In the genomic region with DNA sequence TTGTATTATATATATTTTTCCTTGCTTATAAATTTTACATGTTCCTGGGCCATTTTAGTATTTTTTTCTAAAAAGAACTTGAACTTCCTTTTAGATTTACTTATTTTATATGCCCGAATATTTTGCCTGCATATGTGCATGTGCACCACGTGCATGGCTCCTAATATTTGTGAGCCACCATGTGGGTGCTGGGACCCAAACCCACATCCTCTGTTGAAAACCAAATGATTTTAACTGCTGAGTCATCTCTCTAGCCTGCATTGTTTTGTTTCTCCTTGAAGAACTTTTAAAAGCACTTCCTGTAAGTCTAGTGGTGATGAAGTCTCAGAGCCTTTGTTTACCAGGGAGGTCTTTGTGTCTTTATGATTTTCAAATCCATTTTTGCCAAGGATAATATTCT, we compare ENCODE assay signal across 27 mouse cellular contexts.
DNase-seq lines count a peak whose midpoint lies in the region; ATAC-seq lines count a peak whose summit lies in the region.
"Had no signal": no experiment of that assay in that cellular context is flagged by ENCODE, and none has a peak within 500 bp of the region (broad histone marks: within the 10 kb centered on the region; RNA-seq: fewer than 3 reads in every experiment).

No protein-coding gene starts in this region.

- no peak overlapping the region for H3K9ac ChIP-seq in intestine, embryonic 16.5 days (ENCODE audit: low read depth, low read length)
- H3K9ac ChIP-seq in forebrain, embryonic 14.5 days (ENCODE audit: low read length), result no peak overlapping the region
- H3K9ac ChIP-seq: embryonic facial prominence, embryonic 13.5 days; forebrain, postnatal 0 days; heart, embryonic 15.5 days; liver, embryonic 12.5 days; liver, postnatal 0 days; midbrain, embryonic 13.5 days; neural tube, embryonic 15.5 days had no signal

- H3K27ac ChIP-seq in intestine, embryonic 16.5 days (ENCODE audit: low read length), result no peak overlapping the region
- H3K27ac ChIP-seq in forebrain, embryonic 14.5 days (ENCODE audit: low read depth, low read length), result no peak overlapping the region
- H3K27ac ChIP-seq: embryonic facial prominence, embryonic 13.5 days; forebrain, embryonic 10.5 days; heart, embryonic 10.5 days; heart, embryonic 15.5 days; liver, embryonic 12.5 days; midbrain, embryonic 13.5 days; neural tube, embryonic 15.5 days had no signal

- H3K9me3 ChIP-seq in intestine, embryonic 16.5 days (ENCODE audit: control insufficient read depth, low read length), result no peaks in the 10 kb centered on the region
- no peaks in the 10 kb centered on the region for H3K9me3 ChIP-seq in forebrain, embryonic 14.5 days (replicated peaks; ENCODE audit: control insufficient read depth, low read length)
- H3K9me3 ChIP-seq: embryonic facial prominence, embryonic 13.5 days; forebrain, embryonic 10.5 days; heart, embryonic 10.5 days; heart, embryonic 15.5 days; liver, embryonic 12.5 days; midbrain, embryonic 13.5 days; neural tube, embryonic 15.5 days had no signal

- no peaks in the 10 kb centered on the region for H3K36me3 ChIP-seq in intestine, embryonic 16.5 days (ENCODE audit: control insufficient read depth, insufficient read depth, low read length)
- H3K36me3 ChIP-seq in forebrain, embryonic 14.5 days (ENCODE audit: control insufficient read depth, insufficient read depth, low read length), result no peaks in the 10 kb centered on the region
- H3K36me3 ChIP-seq: embryonic facial prominence, embryonic 13.5 days; forebrain, embryonic 10.5 days; heart, embryonic 10.5 days; heart, embryonic 15.5 days; liver, embryonic 12.5 days; midbrain, embryonic 13.5 days; neural tube, embryonic 15.5 days had no signal

- no peak overlapping the region for H3K4me2 ChIP-seq in intestine, embryonic 16.5 days (ENCODE audit: low read depth, low read length)
- H3K4me2 ChIP-seq in forebrain, embryonic 14.5 days (ENCODE audit: low read length), result no peak overlapping the region
- H3K4me2 ChIP-seq: embryonic facial prominence, embryonic 13.5 days; heart, embryonic 15.5 days; liver, embryonic 12.5 days; midbrain, embryonic 13.5 days; neural tube, embryonic 15.5 days had no signal

- no peaks in the 10 kb centered on the region for H3K4me1 ChIP-seq in intestine, embryonic 16.5 days (ENCODE audit: control insufficient read depth, insufficient read depth, low read length)
- no peaks in the 10 kb centered on the region for H3K4me1 ChIP-seq in forebrain, embryonic 14.5 days (ENCODE audit: control insufficient read depth, insufficient read depth, low read length)
- H3K4me1 ChIP-seq: embryonic facial prominence, embryonic 13.5 days; forebrain, embryonic 10.5 days; heart, embryonic 10.5 days; heart, embryonic 15.5 days; liver, embryonic 12.5 days; midbrain, embryonic 13.5 days; neural tube, embryonic 15.5 days had no signal

- DNase-seq in A20 (ENCODE audit: low read depth, low spot score), result peak; percentile 7
- DNase-seq in CD4-positive, CD25-positive, alpha-beta regulatory T cell, adult 2 months (ENCODE audit: low read depth, low spot score), result peak; percentile 6
- DNase-seq in forebrain, embryonic 14.5 days (ENCODE audit: low spot score), result no peak
- no peak for DNase-seq in yolk sac, embryonic 10.5 days (ENCODE audit: low spot score)
- DNase-seq: adrenal gland, adult 2 months; cerebellum, adult 8-10 months; cerebellum, postnatal 36 days; embryo, embryonic 11 days; forebrain, postnatal 0 days; gastrocnemius, postnatal 10 days; kidney, adult 11 months; kidney, postnatal 14 days; liver, postnatal 0 days; lung, postnatal 4 days; retina, postnatal 1 day; right cerebral cortex, postnatal 14 days had no signal

- no peak overlapping the region for H3K4me3 ChIP-seq in intestine, embryonic 16.5 days (ENCODE audit: low read length)
- H3K4me3 ChIP-seq in forebrain, embryonic 14.5 days (ENCODE audit: low read depth, low read length), result no peak overlapping the region
- H3K4me3 ChIP-seq: embryonic facial prominence, embryonic 13.5 days; forebrain, embryonic 10.5 days; heart, embryonic 10.5 days; heart, embryonic 15.5 days; liver, embryonic 12.5 days; midbrain, embryonic 13.5 days; neural tube, embryonic 15.5 days had no signal

- 87% methylated on average over 2 of the region's 2 CpGs for WGBS in intestine, embryonic 16.5 days
- 92% methylated on average over 2 of the region's 2 CpGs for WGBS in forebrain, embryonic 14.5 days

- peak; percentile 32 for ATAC-seq in activated CD4-positive, CD25-positive, alpha-beta regulatory T cell, adult 4 months
- peak; percentile 42; the same call in 1 of the 2 replicates for ATAC-seq in megakaryocyte progenitor cell, adult 5-6 weeks (replicated peaks; ENCODE audit: poor library complexity)
- ATAC-seq in intestine, embryonic 16.5 days, result no peak
- no peak for ATAC-seq in forebrain, embryonic 14.5 days
- ATAC-seq: forebrain, postnatal 0 days; hindbrain, embryonic 16.5 days; liver, embryonic 12.5 days; liver, postnatal 0 days; midbrain, embryonic 13.5 days had no signal

- H3K27me3 ChIP-seq in intestine, embryonic 16.5 days (replicated peaks; ENCODE audit: control insufficient read depth, insufficient read depth, low read length), result no peaks in the 10 kb centered on the region
- H3K27me3 ChIP-seq in forebrain, embryonic 14.5 days (replicated peaks; ENCODE audit: control insufficient read depth, insufficient read depth, low read length), result no peaks in the 10 kb centered on the region
- H3K27me3 ChIP-seq: embryonic facial prominence, embryonic 13.5 days; heart, embryonic 15.5 days; liver, embryonic 12.5 days; midbrain, embryonic 13.5 days; neural tube, embryonic 15.5 days had no signal

Comparison
In these comparisons a context has a peak if more than half of its experiments do, and no peak if none do; other contexts are left out.
1. DNase-seq: peak in A20 (single experiment) and CD4-positive, CD25-positive, alpha-beta regulatory T cell, adult 2 months (single experiment); none in forebrain, embryonic 14.5 days (single experiment) and yolk sac, embryonic 10.5 days (single experiment).
2. ATAC-seq: peak in activated CD4-positive, CD25-positive, alpha-beta regulatory T cell, adult 4 months (single experiment) and megakaryocyte progenitor cell, adult 5-6 weeks (single experiment); none in intestine, embryonic 16.5 days (single experiment) and forebrain, embryonic 14.5 days (single experiment).